Mouse (Mus musculus) hindbrain, embryonic 14.5 days (tissue): ENCODE results near the gene Efcab6. TPM values are rescaled to one million over a fixed set of nuclear protein-coding genes. Genes with fewer than 3 reads are reported as not detected.

Experiments
- ATAC-seq: fragments of 200-750 bp; cut with Nextera tagmentation; 2 replicates; pipeline ENCODE4 v1.8.0; 2017; ENCODE audit warnings: moderate number of reproducible peaks, mild to moderate bottlenecking, moderate TSS enrichment, moderate library complexity; ENCODE audit not compliant: low FRiP score
- DNase-seq: peaks from one replicate; pipeline ENCODE4 v3.0.0-alpha.2; 2015; ENCODE audit warnings: low spot score
- H3K27ac ChIP-seq: fragments of 300-500 bp; sonication (generic); 2 replicates; pipeline ENCODE4 v1.5.1; 2014; ENCODE audit warnings: mild to moderate bottlenecking, moderate library complexity
- H3K27me3 ChIP-seq: fragments of 300-500 bp; sonication (generic); 2 replicates; pipeline ENCODE4 v1.6.1; 2014; ENCODE audit warnings: mild to moderate bottlenecking, low read length, mixed read lengths; ENCODE audit not compliant: control insufficient read depth, insufficient read depth
- H3K36me3 ChIP-seq: fragments of 300-500 bp; sonication (generic); replicated peaks from 2 replicates; pipeline ENCODE4 v1.6.1; 2014; ENCODE audit not compliant: control insufficient read depth, insufficient read depth
- H3K4me1 ChIP-seq: fragments of 300-500 bp; sonication (generic); replicated peaks from 2 replicates; pipeline ENCODE4 v1.6.1; 2014; ENCODE audit warnings: antibody characterized with exemption, low read length, mixed read lengths; ENCODE audit not compliant: control insufficient read depth, insufficient read depth
- H3K4me2 ChIP-seq: fragments of 300-500 bp; sonication (generic); replicated peaks from 2 replicates; pipeline ENCODE4 v1.6.1; 2014; ENCODE audit warnings: mild to moderate bottlenecking, moderate library complexity
- H3K4me3 ChIP-seq: fragments of 300-500 bp; sonication (generic); replicated peaks from 2 replicates; pipeline ENCODE4 v1.5.1; 2014; ENCODE audit warnings: mild to moderate bottlenecking, low read length
- H3K9ac ChIP-seq: fragments of 300-500 bp; sonication (generic); 2 replicates; pipeline ENCODE4 v1.6.1; 2014
- H3K9me3 ChIP-seq: fragments of 300-500 bp; sonication (generic); 2 replicates; pipeline ENCODE4 v1.6.1; 2016; ENCODE audit warnings: low read length; ENCODE audit not compliant: control insufficient read depth
- WGBS: fragments of 180-500 bp; shearing (Covaris S2); extraction: QIAGEN DNeasy Blood & Tissue Kit; methylation state at CpG from one replicate; pipeline ENCODE4 v1.1.7; 2014; 5-methylcytosine and 5-hydroxymethylcytosine counted together
- polyA plus RNA-seq: library from polyadenylated mRNA; unstranded; fragments of >200 nt; fragmentation: Nextera tagmentation; extraction: Ambion mirVana; gene quantifications from 2 replicates; pipeline ENCODE4 v1.2.1, GENCODE M21; 2014

The Efcab6 gene
- polyA plus RNA-seq, 1 experiment from 2014 or later = 0.88 TPM

- Histone ChIP-seq H3K4me1 (no peaks in the 10 kb centered on the region), H3K4me3 (no peak overlapping the region), H3K9me3 (no peaks in the 10 kb centered on the region), H3K9ac (no peak overlapping the region), H3K27me3 (no peaks in the 10 kb centered on the region), H3K27ac (no peak overlapping the region), H3K4me2 (no peak overlapping the region), H3K36me3 (no peaks in the 10 kb centered on the region)
- DNase-seq = no peak
- 62% methylated on average over 7 of the region's 7 CpGs for WGBS
- no peak for ATAC-seq
Observed at GRCm38 (mm10) chr15:84049570-84049969, 15.6 kb downstream of the Efcab6 start.

DNA sequence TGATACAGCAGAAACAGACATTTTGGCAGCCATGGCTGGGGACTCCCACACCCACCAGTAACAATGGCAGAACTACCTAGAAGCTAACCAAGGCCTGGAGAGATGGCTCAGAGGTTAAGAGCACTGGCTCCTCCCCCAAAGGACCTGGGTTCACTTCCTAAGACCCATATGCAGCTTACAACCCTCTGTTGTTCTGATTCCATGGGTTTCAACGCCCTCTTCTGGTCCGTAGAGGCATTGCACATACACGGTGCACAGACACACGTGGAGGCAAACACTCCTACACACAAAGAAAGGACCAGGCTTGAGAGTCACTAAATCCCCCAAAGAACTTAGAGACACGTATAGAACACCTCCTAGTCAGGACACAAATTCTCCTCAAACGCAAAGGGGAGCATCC is 19.6 kb downstream of the Efcab6 start:
- Histone ChIP-seq H3K4me3 (no peak overlapping the region), H3K4me1 (no peaks in the 10 kb centered on the region), H3K27me3 (no peaks in the 10 kb centered on the region), H3K9me3 (no peaks in the 10 kb centered on the region), H3K4me2 (no peak overlapping the region), H3K36me3 (no peaks in the 10 kb centered on the region), H3K9ac (no peak overlapping the region), H3K27ac (no peak overlapping the region)
- WGBS = 92% methylated on average over 6 of the region's 6 CpGs
- DNase-seq (no peak), ATAC-seq (no peak)

GRCm38 (mm10) chr15:84037067-84037466 is 28.1 kb downstream of the Efcab6 start:
- no peak overlapping the region for H3K4me2 ChIP-seq
- no peak for DNase-seq
- H3K27ac ChIP-seq = no peak overlapping the region
- no peaks in the 10 kb centered on the region for H3K9me3 ChIP-seq
- 76% methylated on average over 5 of the region's 5 CpGs for WGBS
- no peak for ATAC-seq
- no peaks in the 10 kb centered on the region for H3K27me3 ChIP-seq
- no peak overlapping the region for H3K4me3 ChIP-seq
- no peak overlapping the region for H3K9ac ChIP-seq
- no peaks in the 10 kb centered on the region for H3K4me1 ChIP-seq
- H3K36me3 ChIP-seq = no peaks in the 10 kb centered on the region

- ATAC-seq (no peak), DNase-seq (no peak)
- no peaks in the 10 kb centered on the region for H3K9me3 ChIP-seq
- no peak overlapping the region for H3K4me3 ChIP-seq
- H3K27me3 ChIP-seq = no peaks in the 10 kb centered on the region
- no peak overlapping the region for H3K9ac ChIP-seq
- WGBS = 63% methylated on average over 8 of the region's 8 CpGs
- H3K4me2 ChIP-seq = no peak overlapping the region
- no peak overlapping the region for H3K27ac ChIP-seq
- no peaks in the 10 kb centered on the region for H3K36me3 ChIP-seq
- no peaks in the 10 kb centered on the region for H3K4me1 ChIP-seq
Observed at GRCm38 (mm10) chr15:84025651-84026050, 39.5 kb downstream of the Efcab6 start.

GRCm38 (mm10) chr15:84024851-84025250 is 40.3 kb downstream of the Efcab6 start:
- Histone ChIP-seq H3K27ac (no peak overlapping the region), H3K36me3 (no peaks in the 10 kb centered on the region), H3K4me1 (no peaks in the 10 kb centered on the region), H3K4me3 (no peak overlapping the region), H3K9ac (no peak overlapping the region), H3K27me3 (no peaks in the 10 kb centered on the region), H3K9me3 (0 out of 2 replicates have a peak, but pooled peaks cover 4% of the 10 kb centered on the region), H3K4me2 (no peak overlapping the region)
- ATAC-seq = no peak
- WGBS = 80% methylated on average over 6 of the region's 6 CpGs
- no peak for DNase-seq

GRCm38 (mm10) chr15:84009366-84010083 is 55.7 kb downstream of the Efcab6 start:
- Histone ChIP-seq H3K4me3 (no peak overlapping the region), H3K27me3 (no peaks in the 10 kb centered on the region), H3K4me1 (no peaks in the 10 kb centered on the region), H3K9me3 (no peaks in the 10 kb centered on the region), H3K4me2 (no peak overlapping the region), H3K27ac (no peak overlapping the region), H3K9ac (no peak overlapping the region), H3K36me3 (no peaks in the 10 kb centered on the region)
- ATAC-seq = no peak
- WGBS = 60% methylated on average over 17 of the region's 17 CpGs
- no peak for DNase-seq

- ATAC-seq (no peak), DNase-seq (no peak)
- H3K4me1 ChIP-seq = no peaks in the 10 kb centered on the region
- H3K27ac ChIP-seq = no peak overlapping the region
- no peak overlapping the region for H3K4me2 ChIP-seq
- no peaks in the 10 kb centered on the region for H3K27me3 ChIP-seq
- no peak overlapping the region for H3K4me3 ChIP-seq
- H3K36me3 ChIP-seq = no peaks in the 10 kb centered on the region
- no peak overlapping the region for H3K9ac ChIP-seq
- WGBS = 78% methylated on average over 14 of the region's 14 CpGs
- no peaks in the 10 kb centered on the region for H3K9me3 ChIP-seq
Observed at GRCm38 (mm10) chr15:84004306-84004705, 60.9 kb downstream of the Efcab6 start.

- Histone ChIP-seq H3K27me3 (no peaks in the 10 kb centered on the region), H3K9ac (no peak overlapping the region), H3K9me3 (no peaks in the 10 kb centered on the region), H3K4me1 (peaks cover 12% of the 10 kb centered on the region), H3K4me3 (no peak overlapping the region), H3K27ac (peak overlapping the region; percentile 57; the same call in 1 of the 2 replicates), H3K36me3 (no peaks in the 10 kb centered on the region), H3K4me2 (no peak overlapping the region)
- no peak for DNase-seq
- no peak for ATAC-seq
- 86% methylated on average over 3 of the region's 3 CpGs for WGBS
Observed at GRCm38 (mm10) chr15:83999071-83999470, 66.1 kb downstream of the Efcab6 start.

GRCm38 (mm10) chr15:83998586-83998985 is 66.6 kb downstream of the Efcab6 start:
- Histone ChIP-seq H3K27ac (peak overlapping the region; percentile 57; the same call in 1 of the 2 replicates), H3K9ac (no peak overlapping the region; the same call in 1 of the 2 replicates), H3K4me2 (peak overlapping the region; percentile 44)

More at GRCm38 (mm10) chr15:83998586-83998985, 66.6 kb downstream of the Efcab6 start:
- no peaks in the 10 kb centered on the region for H3K9me3 ChIP-seq
- 39% methylated on average over 7 of the region's 7 CpGs for WGBS
- ATAC-seq (no peak), DNase-seq (no peak)
- no peaks in the 10 kb centered on the region for H3K27me3 ChIP-seq
- no peaks in the 10 kb centered on the region for H3K36me3 ChIP-seq
- H3K4me1 ChIP-seq = peaks cover 12% of the 10 kb centered on the region
- H3K4me3 ChIP-seq = no peak overlapping the region
